Mouse (Mus musculus) small intestine, adult 2 months (tissue): ENCODE measurements around the gene Sos2.

Experiments
- CTCF ChIP-seq: fragments of 200-500 bp; IDR thresholded peaks from 2 replicates; pipeline ENCODE4 v1.5.1; 2012; ENCODE audit warnings: low read depth, mild to moderate bottlenecking, control low read depth, inconsistent platforms, low read length, moderate library complexity, mixed read lengths; ENCODE audit not compliant: insufficient replicate concordance, insufficient read length; ENCODE audit errors: extremely low read depth
- POLR2A ChIP-seq: fragments of 200-500 bp; IDR thresholded peaks from 2 replicates; pipeline ENCODE4 v1.6.1; 2012; ENCODE audit warnings: low read depth, mild to moderate bottlenecking, control low read depth, inconsistent platforms, low read length, moderate library complexity

DNA sequence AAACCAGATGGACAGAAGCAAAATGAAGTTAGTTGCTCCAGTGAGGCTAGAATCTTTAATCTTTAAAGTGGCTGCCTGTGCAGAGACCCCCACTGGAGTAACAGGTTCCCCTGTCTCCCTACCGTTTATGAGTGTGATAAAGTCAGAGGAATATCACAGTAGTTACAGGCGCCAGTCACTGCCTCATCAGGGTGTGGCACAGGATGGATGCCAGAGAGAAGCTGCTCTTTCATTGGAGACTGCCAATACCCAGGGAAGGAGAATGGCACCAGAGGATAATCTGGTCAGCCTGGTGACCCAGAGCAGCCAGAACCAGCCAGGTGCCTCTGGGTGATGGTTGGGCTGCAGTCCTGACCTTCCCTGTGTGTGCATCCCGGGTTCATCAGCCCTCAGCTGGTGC lies 113.4 kb downstream of the Sos2 start:
- TF ChIP-seq CTCF (no peak), POLR2A (no peak)
